Comparison of ENCODE assay signal across 26 mouse cellular contexts in genomic region chr2:168286987-168287386, GRCm38 (mm10). TPM values are rescaled to one million over a fixed set of nuclear protein-coding genes. Genes with fewer than 3 reads are reported as not detected.
DNase-seq lines count a peak whose midpoint lies in the region; ATAC-seq and TF ChIP-seq lines count a peak whose summit lies in the region.
"Had no signal": no experiment of that assay in that cellular context is flagged by ENCODE, and none has a peak within 500 bp of the region (broad histone marks: within the 10 kb centered on the region; RNA-seq: fewer than 3 reads in every experiment).

No protein-coding gene starts in this region.

- peaks cover 4% of the 10 kb centered on the region; the same call in 1 of the 2 replicates for H3K27me3 ChIP-seq in intestine, embryonic 14.5 days (replicated peaks; ENCODE audit: control insufficient read depth, insufficient read depth, low read length)
- H3K27me3 ChIP-seq in intestine, postnatal 0 days (replicated peaks; ENCODE audit: control insufficient read depth, insufficient read depth, low read length), result peaks cover 6% of the 10 kb centered on the region; the same call in 1 of the 2 replicates
- H3K27me3 ChIP-seq in intestine, embryonic 15.5 days (replicated peaks), result peaks cover 8% of the 10 kb centered on the region; the same call in 1 of the 2 replicates

- H3K4me3 ChIP-seq in intestine, embryonic 14.5 days (ENCODE audit: low read depth, low read length), result no peak overlapping the region
- H3K4me3 ChIP-seq in intestine, postnatal 0 days (ENCODE audit: low read depth, low read length), result no peak overlapping the region
- H3K4me3 ChIP-seq in intestine, embryonic 15.5 days (replicated peaks), result no peak overlapping the region
- H3K4me3 ChIP-seq: embryonic facial prominence, embryonic 10.5 days; embryonic facial prominence, embryonic 13.5 days; erythroblast, embryonic 14.5 days; forebrain, embryonic 12.5 days; gastrocnemius, adult 2 months; heart, embryonic 12.5 days; heart, embryonic 15.5 days; hindbrain, embryonic 10.5 days; hindbrain, embryonic 13.5 days had no signal

- H3K27ac ChIP-seq in intestine, embryonic 14.5 days (ENCODE audit: low read depth), result no peak overlapping the region
- H3K27ac ChIP-seq in intestine, postnatal 0 days (ENCODE audit: low read depth, low read length), result no peak overlapping the region
- H3K27ac ChIP-seq in intestine, embryonic 15.5 days, result no peak overlapping the region
- H3K27ac ChIP-seq: embryonic facial prominence, embryonic 10.5 days; embryonic facial prominence, embryonic 13.5 days; forebrain, embryonic 12.5 days; gastrocnemius, adult 2 months; heart, embryonic 15.5 days; hindbrain, embryonic 10.5 days; hindbrain, embryonic 13.5 days had no signal

- peaks cover 3% of the 10 kb centered on the region; the same call in 1 of the 2 replicates for H3K4me1 ChIP-seq in intestine, embryonic 14.5 days (replicated peaks; ENCODE audit: control insufficient read depth, insufficient read depth, low read length)
- no peaks in the 10 kb centered on the region for H3K4me1 ChIP-seq in intestine, postnatal 0 days (replicated peaks; ENCODE audit: control insufficient read depth, insufficient read depth, low read length)
- H3K4me1 ChIP-seq in intestine, embryonic 15.5 days (replicated peaks), result peaks cover 6% of the 10 kb centered on the region

- ATAC-seq in intestine, embryonic 14.5 days (replicated peaks; ENCODE audit: low FRiP score, low TSS enrichment, low read depth), result peak; percentile 49; the same call in 1 of the 2 replicates
- no peak for ATAC-seq in intestine, postnatal 0 days
- ATAC-seq in intestine, embryonic 15.5 days, result peak; percentile 61
- ATAC-seq: forebrain, embryonic 16.5 days; hindbrain, embryonic 16.5 days had no signal

- no peak for DNase-seq in intestine, embryonic 14.5 days (ENCODE audit: low spot score)
- DNase-seq in R1 (ENCODE audit: low read depth, low spot score), result peak; percentile 20
- no peak for DNase-seq in retina, postnatal 1 day
- DNase-seq in embryo, embryonic 9.5 days (ENCODE audit: extremely low spot score), result no peak
- DNase-seq: adrenal gland, postnatal 10 days; adrenal gland, postnatal 36 days; cerebellum, adult 18-20 months; cerebellum, adult 9-10 months; cerebellum, postnatal 14 days; gastrocnemius, adult 2 months; gastrocnemius, postnatal 14 days; heart, adult 18-20 months; heart, postnatal 10 days; heart, postnatal 36 days had no signal

- no peak overlapping the region for H3K9ac ChIP-seq in intestine, embryonic 14.5 days (ENCODE audit: low read length)
- no peak overlapping the region for H3K9ac ChIP-seq in intestine, postnatal 0 days (ENCODE audit: low read depth, low read length)
- no peak overlapping the region for H3K9ac ChIP-seq in intestine, embryonic 15.5 days
- H3K9ac ChIP-seq: embryonic facial prominence, embryonic 13.5 days; forebrain, embryonic 12.5 days; heart, embryonic 12.5 days; heart, embryonic 15.5 days; hindbrain, embryonic 13.5 days had no signal

- H3K4me2 ChIP-seq in intestine, embryonic 14.5 days (ENCODE audit: low read length), result no peak overlapping the region
- no peak overlapping the region for H3K4me2 ChIP-seq in intestine, postnatal 0 days (replicated peaks; ENCODE audit: low read depth)
- H3K4me2 ChIP-seq in intestine, embryonic 15.5 days (replicated peaks), result no peak overlapping the region
- H3K4me2 ChIP-seq: embryonic facial prominence, embryonic 13.5 days; forebrain, embryonic 12.5 days; heart, embryonic 12.5 days; heart, embryonic 15.5 days; hindbrain, embryonic 13.5 days had no signal

- H3K9me3 ChIP-seq in intestine, embryonic 14.5 days (ENCODE audit: control insufficient read depth, low read length), result no peaks in the 10 kb centered on the region
- no peaks in the 10 kb centered on the region for H3K9me3 ChIP-seq in intestine, postnatal 0 days (ENCODE audit: control insufficient read depth)
- no peaks in the 10 kb centered on the region; the same call in 1 of the 2 replicates for H3K9me3 ChIP-seq in intestine, embryonic 15.5 days
- H3K9me3 ChIP-seq: hindbrain, embryonic 13.5 days had no signal

- TF ChIP-seq CTCF in intestine, postnatal 0 days (IDR thresholded peaks at IDR 0.05; ENCODE audit: low read depth), result no peak

- 21% methylated on average over 3 of the region's 3 CpGs for WGBS in intestine, embryonic 14.5 days
- WGBS in intestine, postnatal 0 days, result 7% methylated on average over 3 of the region's 3 CpGs
- 22% methylated on average over 3 of the region's 3 CpGs for WGBS in intestine, embryonic 15.5 days

- no peaks in the 10 kb centered on the region for H3K36me3 ChIP-seq in intestine, embryonic 14.5 days (ENCODE audit: control insufficient read depth, insufficient read depth, low read length)
- no peaks in the 10 kb centered on the region for H3K36me3 ChIP-seq in intestine, postnatal 0 days (ENCODE audit: control insufficient read depth, insufficient read depth)
- no peaks in the 10 kb centered on the region for H3K36me3 ChIP-seq in intestine, embryonic 15.5 days
- H3K36me3 ChIP-seq: embryonic facial prominence, embryonic 10.5 days; embryonic facial prominence, embryonic 13.5 days; forebrain, embryonic 12.5 days; heart, embryonic 12.5 days; heart, embryonic 15.5 days; hindbrain, embryonic 10.5 days; hindbrain, embryonic 13.5 days had no signal

RNA-seq across cellular contexts. Expression of gene Kcng1, which starts 5.5 kb away (rescaled TPM):
- polyA plus RNA-seq in intestine, embryonic 14.5 days (2014; fragmentation: Nextera tagmentation; extraction: Ambion mirVana), result 11.7 and 12.0 TPM in 2 replicates
- 1.8 and 1.9 TPM in 2 replicates for polyA plus RNA-seq in intestine, postnatal 0 days (2015; fragmentation: Nextera tagmentation; extraction: Ambion mirVana)
- 6.6 and 8.4 TPM in 2 replicates for polyA plus RNA-seq in intestine, embryonic 15.5 days (2015; fragmentation: Nextera tagmentation; extraction: Ambion mirVana)
- polyA plus RNA-seq: erythroblast, embryonic 14.5 days had no signal

RNA-seq across cellular contexts. Expression of gene Mocs3, which starts 56.6 kb away (rescaled TPM):
- 7.7 and 7.8 TPM in 2 replicates for polyA plus RNA-seq in intestine, embryonic 14.5 days (2014; fragmentation: Nextera tagmentation; extraction: Ambion mirVana)
- polyA plus RNA-seq in intestine, postnatal 0 days (2015; fragmentation: Nextera tagmentation; extraction: Ambion mirVana), result 6.6 and 7.3 TPM in 2 replicates
- polyA plus RNA-seq in intestine, embryonic 15.5 days (2015; fragmentation: Nextera tagmentation; extraction: Ambion mirVana), result 5.8 and 7.3 TPM in 2 replicates

RNA-seq across cellular contexts. Expression of gene Dpm1, which starts 56.6 kb away (rescaled TPM):
- polyA plus RNA-seq in intestine, embryonic 14.5 days (2014; fragmentation: Nextera tagmentation; extraction: Ambion mirVana), result 76.4 and 76.8 TPM in 2 replicates
- 130 and 131 TPM in 2 replicates for polyA plus RNA-seq in intestine, postnatal 0 days (2015; fragmentation: Nextera tagmentation; extraction: Ambion mirVana)
- 94.9 and 104 TPM in 2 replicates for polyA plus RNA-seq in intestine, embryonic 15.5 days (2015; fragmentation: Nextera tagmentation; extraction: Ambion mirVana)

RNA-seq across cellular contexts. Expression of gene Gm20716, which starts 56.8 kb away (rescaled TPM):
- polyA plus RNA-seq in intestine, embryonic 14.5 days (2014; fragmentation: Nextera tagmentation; extraction: Ambion mirVana), result 23.3 and 24.8 TPM in 2 replicates
- 4.8 and 5.2 TPM in 2 replicates for polyA plus RNA-seq in intestine, postnatal 0 days (2015; fragmentation: Nextera tagmentation; extraction: Ambion mirVana)
- 12.9 and 14.7 TPM in 2 replicates for polyA plus RNA-seq in intestine, embryonic 15.5 days (2015; fragmentation: Nextera tagmentation; extraction: Ambion mirVana)
- polyA plus RNA-seq: erythroblast, embryonic 14.5 days had no signal
